Mouse (Mus musculus): ENCODE results near the gene Ets2. TPM values are rescaled to one million over a fixed set of nuclear protein-coding genes. Genes with fewer than 3 reads are reported as not detected.
"Not testable (repeated sequence)": the region's sequence is repeated elsewhere in the genome, so short reads cannot be mapped to it uniquely, and the experiment has no call there.

The Ets2 gene
- total and polyA plus RNA-seq, 3 experiments: 49.4 to 138 (median 74.7) TPM

GRCm38 (mm10) chr16:95709175-95709574 is 7.3 kb downstream of the Ets2 start:
- DNase-seq (ENCODE audit: low spot score) (no peak), ATAC-seq (ENCODE audit: extremely low read depth, insufficient number of reproducible peaks, low FRiP score, poor library complexity, severe bottlenecking) (no peak)
- no peak overlapping the region for H3K4me3 ChIP-seq (ENCODE audit: low read depth, low read length)
- peaks cover 32% of the 10 kb centered on the region for H3K4me1 ChIP-seq (ENCODE audit: insufficient read depth, low read depth, low read length)
- TF ChIP-seq TAL1 (conservative IDR thresholded peaks at IDR 0.05; ENCODE audit: low read depth, low read length): no peak
- no peak for TF ChIP-seq POLR2AphosphoS5 (IDR thresholded peaks at IDR 0.05; ENCODE audit: insufficient replicate concordance, low read depth, low read length)
- TF ChIP-seq GATA2 (IDR thresholded peaks at IDR 0.05; ENCODE audit: borderline replicate concordance, low read depth, low read length): no peak
- TF ChIP-seq GATA1 (IDR thresholded peaks at IDR 0.05; ENCODE audit: borderline replicate concordance, low read length): no peak
- TF ChIP-seq CTCF (IDR thresholded peaks at IDR 0.05; ENCODE audit: low read depth, low read length): no peak
- H3K27me3 ChIP-seq (ENCODE audit: insufficient read depth, low read length): no peaks in the 10 kb centered on the region
- H3K36me3 ChIP-seq (replicated peaks): peaks cover 88% of the 10 kb centered on the region
- H3K9me3 ChIP-seq (replicated peaks): no peaks in the 10 kb centered on the region

GRCm38 (mm10) chr16:95710129-95710528 is 8.3 kb downstream of the Ets2 start:
- DNase-seq (ENCODE audit: low spot score): no peak
- no peak for ATAC-seq (ENCODE audit: extremely low read depth, insufficient number of reproducible peaks, low FRiP score, poor library complexity, severe bottlenecking)
- Histone ChIP-seq H3K4me3 (ENCODE audit: low read depth, low read length) (no peak overlapping the region), H3K36me3 (replicated peaks) (peaks cover 88% of the 10 kb centered on the region), H3K27me3 (ENCODE audit: insufficient read depth, low read length) (no peaks in the 10 kb centered on the region), H3K4me1 (ENCODE audit: insufficient read depth, low read depth, low read length) (peaks cover 22% of the 10 kb centered on the region), H3K9me3 (replicated peaks) (no peaks in the 10 kb centered on the region)
- TF ChIP-seq POLR2AphosphoS5 (IDR thresholded peaks at IDR 0.05; ENCODE audit: insufficient replicate concordance, low read depth, low read length): no peak
- TF ChIP-seq TAL1 (conservative IDR thresholded peaks at IDR 0.05; ENCODE audit: low read depth, low read length): no peak
- TF ChIP-seq GATA1 (IDR thresholded peaks at IDR 0.05; ENCODE audit: borderline replicate concordance, low read length): no peak
- no peak for TF ChIP-seq GATA2 (IDR thresholded peaks at IDR 0.05; ENCODE audit: borderline replicate concordance, low read depth, low read length)
- no peak for TF ChIP-seq CTCF (IDR thresholded peaks at IDR 0.05; ENCODE audit: low read depth, low read length)

DNA sequence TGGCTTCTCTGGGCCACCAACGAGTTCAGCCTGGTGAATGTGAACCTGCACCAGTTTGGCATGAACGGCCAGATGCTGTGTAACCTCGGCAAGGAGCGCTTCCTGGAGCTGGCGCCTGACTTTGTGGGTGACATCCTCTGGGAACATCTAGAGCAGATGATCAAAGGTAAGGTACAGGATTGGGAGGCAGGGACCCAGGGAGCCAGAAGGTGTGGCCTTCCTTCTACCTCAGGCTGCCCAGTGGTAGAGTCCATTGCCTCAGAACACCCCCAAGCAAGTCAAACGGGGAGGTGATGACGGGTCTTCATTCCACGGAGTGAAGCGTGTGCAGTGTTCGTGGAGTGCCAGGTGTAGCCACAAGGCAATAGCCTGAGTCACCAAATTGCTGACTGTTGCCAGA is 10.2 kb downstream of the Ets2 start:
- H3K9me3 ChIP-seq (replicated peaks): no peaks in the 10 kb centered on the region
- peaks cover 8% of the 10 kb centered on the region for H3K4me1 ChIP-seq (ENCODE audit: insufficient read depth, low read depth, low read length)
- peaks cover 89% of the 10 kb centered on the region for H3K36me3 ChIP-seq (replicated peaks)
- ATAC-seq (ENCODE audit: extremely low read depth, insufficient number of reproducible peaks, low FRiP score, poor library complexity, severe bottlenecking) (no peak), DNase-seq (ENCODE audit: low spot score) (no peak)
- TF ChIP-seq GATA2 (IDR thresholded peaks at IDR 0.05; ENCODE audit: borderline replicate concordance, low read depth, low read length) (no peak), GATA1 (IDR thresholded peaks at IDR 0.05; ENCODE audit: borderline replicate concordance, low read length) (no peak), CTCF (IDR thresholded peaks at IDR 0.05; ENCODE audit: low read depth, low read length) (no peak), POLR2AphosphoS5 (IDR thresholded peaks at IDR 0.05; ENCODE audit: insufficient replicate concordance, low read depth, low read length) (no peak), TAL1 (conservative IDR thresholded peaks at IDR 0.05; ENCODE audit: low read depth, low read length) (no peak)
- no peak overlapping the region; the same call in 1 of the 2 replicates for H3K4me3 ChIP-seq (ENCODE audit: low read depth, low read length)
- no peaks in the 10 kb centered on the region for H3K27me3 ChIP-seq (ENCODE audit: insufficient read depth, low read length)

DNA sequence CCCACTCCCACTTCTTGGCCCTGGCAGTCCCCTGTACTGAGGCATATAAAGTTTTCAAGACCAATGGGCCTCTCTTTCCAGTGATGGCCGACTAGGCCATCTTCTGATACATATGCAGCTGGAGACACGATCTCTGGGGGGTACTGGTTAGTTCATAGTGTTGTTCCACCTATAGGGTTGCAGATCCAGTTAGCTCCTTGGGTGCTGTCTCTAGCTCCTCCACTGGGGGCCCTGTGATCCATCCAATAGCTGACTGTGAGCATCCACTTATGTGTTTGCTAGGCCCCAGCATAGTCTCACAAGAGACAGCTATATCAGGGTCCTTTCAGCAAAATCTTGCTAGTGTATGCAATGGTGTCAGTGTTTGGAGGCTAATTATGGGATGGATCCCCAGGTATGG is 11.2 kb downstream of the Ets2 start:
- not testable (repeated sequence) for H3K4me3 ChIP-seq (ENCODE audit: low read depth, low read length); H3K27me3 ChIP-seq (ENCODE audit: insufficient read depth, low read length); H3K4me1 ChIP-seq (ENCODE audit: insufficient read depth, low read depth, low read length); ATAC-seq (ENCODE audit: extremely low read depth, insufficient number of reproducible peaks, low FRiP score, poor library complexity, severe bottlenecking); DNase-seq (ENCODE audit: low spot score); H3K9me3 ChIP-seq (replicated peaks)
- peaks cover 91% of the 10 kb centered on the region for H3K36me3 ChIP-seq (replicated peaks)

- DNase-seq (ENCODE audit: low spot score): no peak
- Histone ChIP-seq H3K4me3 (ENCODE audit: low read depth, low read length) (no peak overlapping the region), H3K27me3 (ENCODE audit: insufficient read depth, low read length) (no peaks in the 10 kb centered on the region), H3K4me1 (ENCODE audit: insufficient read depth, low read depth, low read length) (no peaks in the 10 kb centered on the region; the same call in 1 of the 2 replicates), H3K36me3 (replicated peaks) (peaks cover 91% of the 10 kb centered on the region), H3K9me3 (replicated peaks) (no peaks in the 10 kb centered on the region)
- no peak for ATAC-seq (ENCODE audit: extremely low read depth, insufficient number of reproducible peaks, low FRiP score, poor library complexity, severe bottlenecking)
- TF ChIP-seq TAL1 (conservative IDR thresholded peaks at IDR 0.05; ENCODE audit: low read depth, low read length) (no peak), GATA2 (IDR thresholded peaks at IDR 0.05; ENCODE audit: borderline replicate concordance, low read depth, low read length) (no peak), GATA1 (IDR thresholded peaks at IDR 0.05; ENCODE audit: borderline replicate concordance, low read length) (no peak), POLR2AphosphoS5 (IDR thresholded peaks at IDR 0.05; ENCODE audit: insufficient replicate concordance, low read depth, low read length) (no peak), CTCF (IDR thresholded peaks at IDR 0.05; ENCODE audit: low read depth, low read length) (no peak)
Observed at GRCm38 (mm10) chr16:95715026-95715425, 13.2 kb downstream of the Ets2 start.

- Histone ChIP-seq H3K4me3 (ENCODE audit: low read depth, low read length) (no peak overlapping the region), H3K4me1 (ENCODE audit: insufficient read depth, low read depth, low read length) (no peaks in the 10 kb centered on the region; the same call in 1 of the 2 replicates), H3K9me3 (replicated peaks) (peaks cover 5% of the 10 kb centered on the region), H3K27me3 (ENCODE audit: insufficient read depth, low read length) (no peaks in the 10 kb centered on the region), H3K36me3 (replicated peaks) (peaks cover 91% of the 10 kb centered on the region)
- DNase-seq (ENCODE audit: low spot score) (no peak), ATAC-seq (ENCODE audit: extremely low read depth, insufficient number of reproducible peaks, low FRiP score, poor library complexity, severe bottlenecking) (no peak)
- no peak for TF ChIP-seq POLR2AphosphoS5 (IDR thresholded peaks at IDR 0.05; ENCODE audit: insufficient replicate concordance, low read depth, low read length)
- no peak for TF ChIP-seq GATA2 (IDR thresholded peaks at IDR 0.05; ENCODE audit: borderline replicate concordance, low read depth, low read length)
- no peak for TF ChIP-seq CTCF (IDR thresholded peaks at IDR 0.05; ENCODE audit: low read depth, low read length)
- no peak for TF ChIP-seq TAL1 (conservative IDR thresholded peaks at IDR 0.05; ENCODE audit: low read depth, low read length)
Observed at GRCm38 (mm10) chr16:95716061-95716706, 14.3 kb downstream of the Ets2 start.
